Mouse (Mus musculus) testis, adult 2 months (tissue): ENCODE data around the gene Tada2a.

Experiments
- CTCF ChIP-seq: fragments of 200-500 bp; IDR thresholded peaks from 2 replicates; pipeline ENCODE4 v1.5.1; 2012; ENCODE audit warnings: low read depth, mild to moderate bottlenecking, inconsistent platforms, low read length, moderate library complexity; ENCODE audit not compliant: control insufficient read depth, insufficient read depth, insufficient replicate concordance
- POLR2A ChIP-seq: fragments of 200-500 bp; IDR thresholded peaks from 2 replicates; pipeline ENCODE4 v1.6.1; 2012; ENCODE audit warnings: low read depth, mild to moderate bottlenecking, inconsistent platforms, low read length, moderate library complexity; ENCODE audit not compliant: control insufficient read depth

GRCm38 (mm10) chr11:84067720-84068190, 61.6 kb downstream of the Tada2a start:
- TF ChIP-seq POLR2A = no peak
- no peak for TF ChIP-seq CTCF
